Mouse (Mus musculus) embryo, embryonic 10 days (tissue): Measurements from ENCODE around the gene Tmem44.
A peak's percentile ranks its signal among the peaks of the same experiment; 100 is the strongest.

Experiments used
- DNase-seq: peaks from one replicate; pipeline ENCODE4 v3.0.0-alpha.2; 2015; ENCODE audit warnings: low spot score

Tmem44 gene

DNA sequence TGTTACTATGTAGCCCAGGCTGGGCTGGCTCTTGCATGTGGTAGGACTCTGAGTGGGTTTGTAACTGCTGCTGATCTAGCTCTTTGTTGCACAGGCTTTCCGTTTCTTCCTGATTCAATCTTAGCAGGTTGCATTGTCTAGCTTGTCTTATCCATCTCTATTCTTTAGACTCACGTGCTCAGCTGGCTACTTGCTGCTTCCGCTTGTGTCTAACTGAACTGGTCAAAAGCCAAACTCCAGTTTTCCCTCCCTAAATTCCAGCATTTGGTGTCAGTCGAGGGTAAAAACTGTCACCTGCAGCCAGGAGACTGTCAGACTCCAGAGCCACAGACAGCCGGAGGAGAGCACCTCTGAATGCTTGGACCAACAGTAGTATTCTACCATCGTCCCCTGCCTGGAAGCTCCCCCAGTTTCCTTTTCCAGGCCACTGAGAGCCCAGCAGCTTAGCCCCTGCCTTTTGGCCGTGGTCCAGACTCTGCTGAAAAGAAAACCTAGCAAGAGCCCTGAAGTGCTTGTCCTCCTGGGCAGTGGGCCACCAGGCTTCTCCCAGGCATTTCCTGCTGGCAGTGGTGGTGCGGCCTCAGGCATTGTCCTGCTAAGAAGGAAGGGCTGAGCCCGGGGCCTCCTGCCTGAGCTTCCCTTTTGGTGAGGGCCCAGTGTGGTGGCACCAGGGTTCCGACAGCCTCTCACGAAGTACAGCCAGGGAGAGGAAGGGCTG, 2.1 kb upstream of the Tmem44 start:
- no peak for DNase-seq

- DNase-seq: peak; percentile 73
Observed at GRCm38 (mm10) chr16:30549966-30550747, 485 bp downstream of the Tmem44 start.

GRCm38 (mm10) chr16:30549516-30549915, 1.1 kb downstream of the Tmem44 start:
- no peak for DNase-seq

DNA sequence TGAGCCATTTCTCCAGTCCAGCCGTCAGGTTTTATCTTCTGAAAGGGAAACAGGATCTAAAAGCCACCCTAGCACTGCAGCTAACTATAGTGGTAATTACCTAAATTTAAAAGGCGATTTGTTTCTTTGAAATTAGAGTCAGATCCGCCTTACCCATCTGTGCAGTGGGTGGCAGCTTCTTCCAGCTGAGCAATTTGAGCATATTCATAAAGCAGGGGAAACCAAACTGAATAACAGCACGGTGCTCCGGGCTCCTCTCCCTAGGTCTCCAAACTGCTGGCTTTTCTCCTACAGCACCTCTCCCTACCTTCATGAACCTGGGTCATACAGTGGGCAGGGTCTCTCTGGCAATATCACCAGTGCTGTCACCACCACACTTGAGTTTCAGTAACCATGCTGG, 2.4 kb downstream of the Tmem44 start:
- no peak for DNase-seq

- DNase-seq: no peak
Observed at GRCm38 (mm10) chr16:30544693-30545092, 5.9 kb downstream of the Tmem44 start.

DNA sequence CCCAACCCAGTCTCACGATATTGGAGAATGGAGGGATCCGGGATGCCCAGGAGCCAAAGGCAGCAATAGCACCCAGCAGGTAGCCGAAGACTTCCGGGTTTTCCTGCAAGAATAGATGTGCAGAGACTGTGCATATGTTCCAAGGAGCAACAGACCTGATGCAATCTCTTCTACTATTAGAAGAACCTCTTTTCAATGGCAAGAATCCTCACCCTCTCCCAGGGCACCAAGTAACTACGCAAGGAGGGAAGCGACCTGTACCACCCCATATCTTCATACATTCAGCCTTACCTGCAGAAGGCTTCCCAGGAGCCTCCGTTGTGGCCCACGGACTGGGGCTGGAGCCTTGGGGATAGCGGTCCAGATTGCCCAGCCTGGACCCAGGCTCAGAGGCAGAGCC, 7.3 kb downstream of the Tmem44 start:
- no peak for DNase-seq

DNA sequence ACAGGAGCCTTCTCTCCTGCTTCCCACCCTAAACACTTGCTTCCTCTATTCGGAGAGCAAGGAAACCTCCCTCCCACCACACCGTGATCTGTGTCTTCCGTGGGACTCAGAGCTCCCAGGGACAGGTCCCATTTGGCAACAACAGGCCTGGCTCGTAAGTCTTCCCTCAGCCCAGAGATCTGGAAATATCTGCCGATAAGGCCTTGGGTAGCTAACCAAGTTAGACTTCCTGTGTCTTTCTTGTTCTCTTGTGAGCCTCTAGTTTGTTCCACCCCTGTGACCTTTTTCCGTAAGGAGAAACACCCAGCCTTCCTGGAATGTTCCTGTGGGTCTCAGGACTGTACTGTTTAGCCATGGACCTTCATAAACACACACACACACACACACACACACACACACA, 7.8 kb downstream of the Tmem44 start:
- no peak for DNase-seq

DNA sequence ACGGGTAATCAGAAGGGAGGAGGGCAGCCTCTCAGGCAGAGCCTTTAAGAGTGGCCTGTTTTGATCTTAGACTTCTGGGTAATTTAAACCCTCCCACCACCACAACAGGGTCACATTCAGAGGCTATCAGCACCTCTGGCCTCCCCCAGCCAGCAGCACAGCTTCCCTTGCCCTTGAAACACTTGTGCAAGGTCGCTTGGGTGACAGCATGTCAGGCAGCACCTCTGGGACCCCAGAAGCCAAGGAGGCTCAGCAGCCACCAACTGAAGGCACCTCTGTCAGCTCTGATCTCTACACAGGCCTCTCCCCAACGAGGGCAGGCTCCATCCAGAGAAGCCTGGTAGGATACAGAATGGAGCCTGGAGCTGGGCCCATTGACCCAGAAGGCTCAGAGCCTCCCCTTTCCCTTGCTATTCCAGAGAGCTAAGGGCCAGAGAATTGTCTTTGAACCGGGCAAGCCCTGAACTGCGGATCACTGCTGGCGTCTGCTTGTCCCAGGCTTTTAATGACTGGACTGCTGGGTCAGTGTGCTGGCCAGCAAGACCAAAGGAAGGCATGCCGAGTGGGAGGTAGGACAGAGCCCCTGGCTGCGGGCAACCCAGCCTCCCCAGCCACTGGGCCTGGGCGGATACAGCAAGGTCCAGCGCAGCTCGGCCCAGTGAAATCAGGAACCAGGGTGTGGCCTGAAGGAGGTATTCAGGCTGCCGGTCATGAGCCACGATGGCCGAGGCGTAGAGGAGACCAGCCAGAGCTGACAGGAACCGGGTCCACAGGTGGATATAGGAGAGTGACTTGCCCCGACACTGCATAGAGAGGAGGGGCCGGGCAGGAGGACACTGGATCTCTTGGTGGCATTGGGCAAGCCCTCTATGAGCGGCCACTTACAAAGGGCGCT, 10.3 kb downstream of the Tmem44 start:
- no peak for DNase-seq

DNA sequence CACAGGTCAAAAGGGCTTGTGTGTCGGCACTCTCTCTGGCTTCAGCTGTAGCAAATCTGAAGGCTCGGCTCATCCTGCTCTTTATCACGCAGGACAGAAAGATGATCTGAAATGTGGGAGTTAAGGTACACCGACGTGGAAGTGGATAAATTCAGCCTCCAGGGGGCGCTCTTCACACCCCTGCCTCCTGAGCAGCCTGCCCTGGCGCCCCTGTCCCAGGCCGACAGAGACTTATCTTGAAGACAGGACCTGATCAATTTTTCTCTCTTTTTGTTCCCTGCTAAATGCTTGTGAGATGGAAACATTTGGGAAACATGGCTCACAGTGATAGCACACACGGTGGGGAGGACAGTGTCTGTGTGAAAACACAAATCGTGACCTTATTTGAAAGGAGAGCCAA, 11.2 kb downstream of the Tmem44 start:
- peak; percentile 77 for DNase-seq

DNA sequence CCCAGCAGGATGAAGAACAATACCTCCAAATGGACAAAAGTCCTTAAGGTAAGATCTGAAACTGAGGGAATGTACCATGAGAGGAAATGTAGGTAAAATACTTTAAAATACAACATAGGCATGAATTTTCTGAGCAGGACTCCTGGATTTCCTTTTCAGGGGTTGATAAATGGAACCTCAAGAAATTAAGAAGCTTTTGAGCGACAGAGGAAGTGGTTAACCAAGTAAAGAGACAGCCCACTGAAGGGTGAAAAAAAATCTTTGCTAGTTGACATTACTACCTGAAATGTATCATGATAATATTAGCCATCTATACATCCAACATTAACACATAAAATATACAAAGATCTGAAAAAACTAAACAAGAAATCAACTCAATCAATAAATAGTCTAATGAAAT, 15.6 kb downstream of the Tmem44 start:
- DNase-seq: no peak

GRCm38 (mm10) chr16:30533592-30533991, 17.1 kb downstream of the Tmem44 start:
- DNase-seq: no peak

GRCm38 (mm10) chr16:30532929-30533328, 17.7 kb downstream of the Tmem44 start:
- DNase-seq: no peak

DNA sequence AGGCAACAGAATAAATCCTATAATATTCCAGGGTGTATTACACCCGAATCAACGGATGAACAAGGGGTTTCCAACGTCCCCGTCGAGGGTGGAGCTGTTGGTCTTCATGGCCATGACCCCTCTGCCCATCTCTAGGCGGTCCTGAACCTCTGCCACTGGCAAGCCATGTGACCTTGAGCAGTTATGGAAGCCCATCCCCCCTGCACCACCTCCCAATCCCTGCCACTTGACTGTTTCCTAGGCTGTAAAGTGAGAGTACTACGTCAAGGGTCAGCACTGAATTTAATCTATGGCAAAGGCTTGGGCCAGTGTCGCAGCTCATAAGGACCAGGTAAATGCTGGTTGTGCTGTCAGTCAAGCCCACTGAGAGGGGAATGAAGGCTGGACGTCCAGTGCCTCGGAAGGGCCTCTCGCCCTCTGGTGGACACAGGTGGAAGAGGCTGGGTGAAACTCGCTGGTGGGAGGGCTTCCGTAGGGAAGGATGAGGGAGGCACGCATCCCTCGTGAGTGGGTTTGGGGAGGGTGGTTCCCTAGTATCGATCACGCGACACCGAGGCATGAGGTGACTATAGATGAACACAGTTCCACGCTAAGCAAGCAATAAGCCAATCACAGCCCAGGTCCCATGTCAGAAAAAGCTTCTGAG, 18.8 kb downstream of the Tmem44 start:
- DNase-seq: peak; percentile 75

DNA sequence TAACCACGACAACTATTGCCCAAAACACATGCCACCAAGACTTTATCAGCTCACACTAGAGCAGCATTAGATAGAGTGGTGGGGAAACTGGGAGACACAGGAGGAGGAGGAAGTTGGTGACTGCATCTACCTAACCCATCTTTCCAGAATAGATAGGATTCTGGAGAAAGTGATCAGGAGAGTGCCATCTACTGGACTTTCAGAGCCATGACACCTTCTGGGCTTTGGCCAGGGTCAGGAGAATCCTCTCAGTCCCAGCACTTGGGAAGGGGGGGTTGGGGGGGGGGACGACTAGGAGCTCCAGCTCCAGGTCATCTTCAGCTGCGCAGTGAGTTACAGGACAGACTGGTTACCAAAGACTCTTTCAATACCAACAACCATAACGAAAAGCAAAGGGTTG, 19.8 kb downstream of the Tmem44 start:
- DNase-seq: peak; percentile 30

DNA sequence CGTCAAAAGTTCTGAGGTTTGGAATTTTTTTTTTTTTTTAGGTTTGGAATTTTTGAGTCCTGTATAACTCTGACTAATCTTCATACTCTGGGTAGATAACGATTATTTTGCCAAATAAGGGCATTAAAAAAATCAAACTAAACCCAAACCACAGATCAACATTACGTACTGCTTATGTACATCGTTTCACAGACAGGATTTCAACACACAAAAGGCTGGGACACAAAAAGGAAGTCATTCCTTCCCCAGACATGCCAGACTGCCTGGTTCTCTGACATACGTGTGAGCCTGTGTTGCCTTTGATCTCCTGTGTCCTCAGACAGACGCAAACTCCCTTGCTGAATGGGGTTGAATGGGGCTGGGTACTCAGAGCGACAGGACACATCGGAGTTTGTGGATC, 22.3 kb downstream of the Tmem44 start:
- DNase-seq: no peak

DNA sequence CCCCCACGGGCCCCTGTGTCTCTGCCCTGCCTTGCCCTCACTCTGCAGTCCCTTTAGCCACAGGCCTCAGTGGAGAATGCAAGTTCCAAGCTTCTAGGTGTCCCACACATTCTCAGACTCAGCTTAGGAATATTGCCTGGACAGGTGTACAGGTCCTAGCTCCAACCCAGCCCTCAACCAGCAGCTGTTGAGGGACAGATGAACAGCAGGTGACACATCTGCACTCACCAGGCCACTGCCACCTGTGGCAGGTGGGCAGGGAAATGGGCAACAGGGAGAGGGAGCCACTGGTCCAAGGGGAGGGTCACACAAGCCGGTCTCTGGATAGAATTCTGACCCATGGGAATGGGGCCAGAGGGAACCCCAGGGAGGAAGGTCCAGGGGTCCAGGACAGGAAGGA, 22.8 kb downstream of the Tmem44 start:
- no peak for DNase-seq

GRCm38 (mm10) chr16:30525756-30526155, 24.9 kb downstream of the Tmem44 start:
- no peak for DNase-seq

GRCm38 (mm10) chr16:30524481-30524880, 26.2 kb downstream of the Tmem44 start:
- no peak for DNase-seq

GRCm38 (mm10) chr16:30522253-30522940, 28.2 kb downstream of the Tmem44 start:
- DNase-seq: peak; percentile 31

DNA sequence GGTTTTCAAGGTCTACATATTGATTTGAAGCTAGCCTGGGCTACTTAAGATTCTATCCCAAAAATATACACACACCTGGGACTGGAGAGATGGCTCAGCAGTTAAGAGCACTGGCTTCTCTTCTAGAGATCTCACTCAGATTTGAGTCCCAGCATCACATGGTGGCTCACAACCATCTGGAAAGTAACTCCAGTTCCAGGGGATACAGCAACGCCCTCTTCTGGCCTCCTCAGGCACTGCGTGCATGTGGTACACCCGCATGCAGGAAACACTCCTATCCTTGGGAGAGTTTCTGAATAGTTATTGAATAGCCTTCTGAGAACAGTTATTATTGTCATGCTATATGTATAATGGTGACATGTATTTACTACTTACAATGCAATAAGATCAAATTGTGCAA, 29.5 kb downstream of the Tmem44 start:
- DNase-seq: no peak

DNA sequence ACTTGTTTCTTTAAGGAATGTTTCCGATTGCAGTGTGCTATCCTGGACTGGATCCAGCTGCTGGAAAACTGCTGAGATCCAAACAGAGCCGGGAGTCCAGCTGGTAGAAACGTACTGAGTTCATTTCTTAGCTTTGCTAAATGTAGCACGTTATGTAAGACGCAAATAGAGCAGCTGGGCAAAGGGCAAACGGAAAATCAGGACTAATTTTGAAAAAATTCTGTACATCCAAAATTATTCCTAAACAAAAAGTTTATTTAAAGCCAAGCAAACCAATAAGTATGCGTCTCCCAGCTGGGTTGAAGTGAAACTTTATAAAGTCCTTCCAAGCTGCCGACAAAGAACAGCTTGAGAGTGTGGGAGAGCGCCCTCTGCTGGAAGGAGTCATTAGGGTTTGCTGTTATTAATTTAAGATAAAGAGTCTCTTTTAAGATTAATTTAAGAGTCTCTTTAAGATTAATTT, 30.2 kb downstream of the Tmem44 start:
- DNase-seq: peak; percentile 85
